Mouse (Mus musculus): ENCODE results near the gene Gm47985.
"Not testable (repeated sequence)": the region's sequence is repeated elsewhere in the genome, so short reads cannot be mapped to it uniquely, and the experiment has no call there.

The Gm47985 gene

GRCm38 (mm10) chr1:151182266-151182665, at the start of gene Gm47985:
Gene Gm47985 (plus strand): TSS chr1:151182537.
- not testable (repeated sequence) for ATAC-seq (ENCODE audit: insufficient number of reproducible peaks, low FRiP score, low TSS enrichment)

GRCm38 (mm10) chr1:151132686-151133085, 49.7 kb upstream of the Gm47985 start:
- no peak for ATAC-seq (ENCODE audit: insufficient number of reproducible peaks, low FRiP score, low TSS enrichment)

DNA sequence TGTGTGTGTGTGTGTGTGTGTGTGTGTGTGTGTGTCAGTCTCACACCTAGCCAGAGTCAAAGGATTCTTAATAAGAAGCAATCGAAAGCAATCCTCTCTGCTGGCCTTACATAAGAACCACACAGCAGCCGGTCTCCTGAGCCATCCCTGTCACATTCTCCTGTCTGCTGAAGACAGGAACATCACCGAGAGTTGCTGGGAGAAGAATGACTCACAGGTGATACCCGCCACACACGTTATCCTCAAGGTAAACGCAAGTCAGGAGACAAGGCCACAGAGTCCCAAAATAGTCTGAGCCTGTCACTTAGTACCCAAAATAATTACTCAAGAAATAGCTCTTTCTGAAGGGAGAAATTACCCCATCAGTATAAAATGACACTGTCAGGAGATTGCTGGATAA, 43.9 kb upstream of the Gm47985 start:
- ATAC-seq (ENCODE audit: insufficient number of reproducible peaks, low FRiP score, low TSS enrichment), result no peak

DNA sequence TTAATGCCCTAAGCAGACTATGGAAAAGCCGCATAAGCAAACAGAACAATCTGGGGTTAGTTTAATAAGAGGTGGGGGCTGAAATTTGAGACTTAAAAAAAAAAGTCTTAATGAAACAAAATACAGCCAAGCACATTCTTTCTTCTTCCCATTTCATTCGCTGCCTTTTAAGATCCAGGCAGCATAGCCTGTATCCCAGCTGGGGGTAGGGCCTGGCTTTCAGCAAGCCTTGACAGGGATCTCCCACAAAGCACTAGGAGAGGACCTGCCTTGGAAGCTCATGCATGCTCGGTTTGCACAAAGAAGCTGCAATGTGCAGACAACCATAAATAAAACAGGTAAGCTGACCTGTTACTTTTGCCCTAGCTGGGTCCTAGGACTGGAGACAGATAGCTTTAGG, 41.4 kb upstream of the Gm47985 start:
- ATAC-seq (ENCODE audit: insufficient number of reproducible peaks, low FRiP score, low TSS enrichment), result no peak

DNA sequence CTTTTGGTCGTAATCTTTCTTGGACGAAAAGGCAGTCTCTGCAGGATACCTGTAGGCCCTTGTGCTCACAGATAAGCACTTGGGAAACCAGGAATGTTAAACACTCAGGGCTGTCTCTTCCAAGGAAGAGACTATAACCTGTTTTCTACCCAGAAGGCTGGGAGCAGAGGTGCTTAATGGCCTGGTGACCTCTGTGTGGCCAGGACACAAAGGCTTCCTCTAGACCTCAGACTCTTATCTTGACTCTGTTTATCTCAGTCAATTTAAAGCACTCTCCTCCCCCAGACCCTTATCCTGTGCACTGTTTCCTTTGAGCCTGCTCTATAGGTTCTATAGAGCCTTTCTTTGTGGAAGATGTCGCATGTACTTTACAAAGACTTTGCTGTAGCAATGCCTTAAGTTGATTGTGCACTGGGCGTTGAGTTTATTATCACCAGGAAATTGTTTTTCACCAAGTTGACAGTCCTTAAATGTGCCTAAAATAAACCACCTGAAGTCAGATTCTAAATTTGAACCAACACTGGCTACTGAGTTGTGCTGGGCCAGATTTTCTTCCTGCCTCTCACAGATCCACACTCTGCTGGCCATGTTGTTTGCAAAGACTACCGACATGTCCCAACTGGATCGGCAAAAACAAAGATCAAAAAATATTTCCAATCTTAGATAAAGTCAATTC, 37.7 kb upstream of the Gm47985 start:
- ATAC-seq (ENCODE audit: insufficient number of reproducible peaks, low FRiP score, low TSS enrichment), result no peak

GRCm38 (mm10) chr1:151147801-151148200, 34.5 kb upstream of the Gm47985 start:
- no peak for ATAC-seq (ENCODE audit: insufficient number of reproducible peaks, low FRiP score, low TSS enrichment)

- no peak for ATAC-seq (ENCODE audit: insufficient number of reproducible peaks, low FRiP score, low TSS enrichment)
These were observed 32.1 kb upstream of the Gm47985 start for GRCm38 (mm10) chr1:151150211-151150610.

DNA sequence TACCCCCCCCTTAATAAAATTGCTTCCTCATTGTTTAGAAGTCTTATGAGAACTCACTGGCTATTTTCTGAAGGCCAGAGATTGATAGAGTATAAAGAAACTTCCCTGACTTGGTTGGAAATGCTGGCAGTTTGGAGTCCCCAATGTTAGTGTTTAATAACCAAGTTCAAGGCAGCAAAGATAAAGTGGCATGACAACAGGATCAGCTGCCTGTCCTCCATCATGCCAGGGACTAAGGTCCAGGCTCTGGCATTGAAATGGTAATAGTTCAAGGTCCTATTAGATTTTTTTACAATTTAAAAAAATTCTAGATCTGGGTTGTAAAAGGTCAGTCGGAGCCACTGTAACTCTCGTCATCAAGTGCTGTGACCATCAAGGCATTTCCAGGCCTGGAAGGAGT, 31.2 kb upstream of the Gm47985 start:
- ATAC-seq (ENCODE audit: insufficient number of reproducible peaks, low FRiP score, low TSS enrichment), result no peak

DNA sequence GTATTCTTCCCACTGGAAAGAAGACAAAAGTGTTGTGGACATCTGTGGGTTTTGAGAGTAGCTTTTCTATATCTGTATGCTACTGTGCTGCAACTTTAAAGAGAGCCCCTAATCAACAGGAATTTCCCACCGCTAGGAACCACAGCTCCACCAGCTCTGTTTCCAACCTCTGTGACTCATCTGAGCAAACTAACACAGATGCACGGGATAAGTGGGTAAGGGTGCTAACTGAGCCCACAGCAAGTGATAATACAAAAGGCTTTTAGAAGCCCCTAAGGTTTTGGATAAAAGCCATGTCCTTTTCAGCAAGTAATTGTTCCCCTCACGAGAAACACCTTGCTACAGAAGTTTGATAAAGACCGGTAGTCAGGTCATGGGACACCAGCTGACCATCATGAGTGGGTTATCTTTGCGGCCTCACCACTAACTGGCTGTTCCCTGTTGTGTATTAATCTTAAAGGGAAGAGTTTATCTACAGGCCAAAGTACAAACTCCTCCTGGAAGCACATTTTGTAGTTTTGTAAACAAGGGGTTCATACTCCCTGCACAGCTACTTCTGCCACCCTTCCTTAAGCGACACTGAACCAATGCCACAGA, 29.2 kb upstream of the Gm47985 start:
- no peak for ATAC-seq (ENCODE audit: insufficient number of reproducible peaks, low FRiP score, low TSS enrichment)

DNA sequence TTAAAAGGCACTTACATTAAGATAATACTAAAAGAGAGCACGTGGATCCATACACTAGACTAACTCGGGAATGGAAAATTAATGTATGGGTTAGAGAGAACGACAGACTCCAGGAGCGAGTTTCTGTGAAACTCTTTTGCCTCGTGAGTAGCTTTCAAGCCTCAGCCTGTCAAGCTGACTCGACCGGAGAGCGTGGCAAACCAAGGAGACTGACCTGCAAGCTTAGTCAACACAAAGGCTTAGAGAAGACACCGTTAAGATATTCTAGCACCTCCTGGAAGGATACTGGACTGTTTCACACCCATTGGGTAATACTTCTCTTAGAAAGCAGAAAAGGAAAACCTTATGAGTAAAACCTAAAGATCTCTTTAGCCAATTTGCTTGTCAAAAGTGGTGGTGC, 28.2 kb upstream of the Gm47985 start:
- not testable (repeated sequence) for ATAC-seq (ENCODE audit: insufficient number of reproducible peaks, low FRiP score, low TSS enrichment)

GRCm38 (mm10) chr1:151156129-151156528, 26.2 kb upstream of the Gm47985 start:
- no peak for ATAC-seq (ENCODE audit: insufficient number of reproducible peaks, low FRiP score, low TSS enrichment)

DNA sequence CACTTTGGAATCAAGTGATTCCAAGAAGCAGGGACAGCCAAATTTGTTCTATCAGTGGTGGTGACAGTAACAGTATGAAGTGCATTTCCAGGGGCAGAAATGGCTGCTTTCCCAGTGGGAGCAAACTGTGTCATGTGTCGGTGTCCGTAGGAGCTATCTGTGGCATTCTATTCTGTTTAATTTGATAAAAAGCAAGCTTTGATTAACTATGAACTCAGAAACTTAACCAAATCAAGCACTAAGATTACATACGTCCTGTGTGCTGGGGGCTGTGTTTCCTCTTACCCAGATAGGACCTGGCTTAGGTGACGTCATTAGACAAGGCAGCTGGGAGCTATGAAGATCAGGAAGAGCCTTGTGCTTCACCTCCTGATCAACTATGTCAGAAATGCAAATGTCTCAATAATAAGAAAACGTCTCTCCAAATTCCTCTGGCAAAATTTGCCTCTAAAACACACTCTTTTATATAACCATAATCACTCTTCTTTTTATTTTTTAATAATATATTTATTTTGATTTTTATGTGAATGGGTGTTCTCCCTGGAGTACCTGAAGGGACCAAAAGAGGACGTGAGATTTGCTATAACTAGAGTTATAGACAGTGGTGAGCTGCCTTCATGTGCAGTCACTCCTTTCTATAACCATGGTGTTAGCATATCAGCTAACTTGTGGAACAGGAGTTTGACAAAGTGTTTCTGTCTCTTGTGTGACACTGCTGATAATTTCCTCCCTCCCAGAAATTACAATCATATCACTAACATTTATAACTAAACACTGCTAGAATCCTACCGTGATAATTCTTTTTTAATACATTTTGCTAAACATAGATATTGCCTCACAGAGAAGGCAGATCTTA, 25.3 kb upstream of the Gm47985 start:
- ATAC-seq (ENCODE audit: insufficient number of reproducible peaks, low FRiP score, low TSS enrichment), result no peak

DNA sequence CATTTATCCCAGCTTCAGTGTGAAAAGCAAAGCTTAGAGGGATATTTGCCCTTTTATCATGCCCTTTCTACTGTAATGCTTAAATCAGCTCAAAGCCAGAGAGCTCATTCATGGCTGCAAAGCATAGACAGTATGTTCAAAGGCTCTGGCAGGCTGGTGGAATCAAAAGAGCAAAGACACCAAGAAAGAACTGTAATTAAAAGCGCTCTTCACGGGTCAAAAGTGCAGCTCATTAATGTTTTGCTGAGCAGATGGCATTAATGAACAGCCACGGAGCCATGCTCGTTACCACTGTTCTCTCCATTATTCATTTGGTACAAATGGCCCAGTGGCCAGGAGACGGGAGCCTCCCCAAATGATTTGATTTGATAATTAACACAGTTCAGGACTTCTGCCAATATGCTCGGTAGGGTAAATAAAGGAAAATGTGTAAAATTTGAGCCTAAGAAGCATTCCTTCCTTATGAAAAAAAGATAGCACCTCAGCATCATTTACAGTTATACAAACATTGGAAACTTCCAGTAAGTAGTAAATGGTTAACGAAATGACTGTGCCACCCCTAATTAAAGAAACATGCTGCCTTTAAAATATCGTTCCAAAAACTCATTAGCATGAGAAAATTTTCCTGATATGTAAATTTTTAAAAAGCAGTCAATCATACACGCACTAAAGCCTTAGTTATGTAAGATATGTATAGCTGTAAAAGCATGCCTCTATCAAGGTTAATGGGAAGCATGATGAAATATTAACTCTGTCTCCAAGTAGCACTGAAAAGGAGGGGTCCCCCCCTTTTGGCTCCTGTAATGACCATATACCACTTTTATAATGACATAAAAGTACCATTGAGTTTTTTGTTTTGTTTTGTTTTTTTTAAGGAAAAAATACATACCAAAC, 24.1 kb upstream of the Gm47985 start:
- no peak for ATAC-seq (ENCODE audit: insufficient number of reproducible peaks, low FRiP score, low TSS enrichment)

GRCm38 (mm10) chr1:151158857-151159510, 23.4 kb upstream of the Gm47985 start:
- ATAC-seq (ENCODE audit: insufficient number of reproducible peaks, low FRiP score, low TSS enrichment), result no peak

DNA sequence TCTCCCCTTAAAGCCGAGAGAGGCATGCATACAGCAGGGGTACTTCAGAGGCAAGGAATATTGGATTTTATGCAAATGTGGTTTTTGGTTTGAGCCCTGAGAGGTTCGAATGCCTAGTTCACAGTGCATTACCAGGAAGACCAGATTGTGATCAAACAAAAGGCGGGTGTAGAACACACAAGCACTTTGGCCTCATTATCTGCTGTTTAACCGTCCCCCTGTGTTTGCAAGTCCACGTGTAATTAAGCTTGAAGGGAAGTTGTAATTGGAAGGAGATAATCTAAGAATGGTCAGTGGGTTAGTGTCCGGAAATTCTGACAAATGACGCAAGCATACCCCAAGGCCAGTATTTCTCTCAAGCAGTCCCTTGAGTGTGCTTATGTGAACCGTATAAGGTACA, 16.3 kb upstream of the Gm47985 start:
- ATAC-seq (ENCODE audit: insufficient number of reproducible peaks, low FRiP score, low TSS enrichment), result no peak

GRCm38 (mm10) chr1:151167297-151168047, 14.9 kb upstream of the Gm47985 start:
- ATAC-seq (ENCODE audit: insufficient number of reproducible peaks, low FRiP score, low TSS enrichment), result no peak

DNA sequence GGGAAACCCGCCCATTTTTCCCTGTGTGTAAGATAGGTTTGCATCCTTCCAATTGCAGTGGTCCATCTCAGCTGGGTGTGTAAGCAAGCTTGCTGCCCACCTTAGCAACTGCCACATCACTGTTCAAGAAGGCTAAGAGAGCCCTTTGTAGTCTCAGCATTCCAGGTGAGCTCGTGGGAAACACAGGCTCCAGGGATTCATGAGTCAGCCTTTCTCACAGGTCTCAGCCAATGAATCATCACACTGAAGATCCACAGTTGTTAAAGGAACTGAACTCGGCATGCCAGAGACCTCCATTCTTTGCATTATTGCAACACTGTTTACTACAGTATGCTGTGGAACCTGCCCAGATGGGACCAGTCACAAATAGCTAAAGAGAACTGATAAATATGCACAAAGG, 13.7 kb upstream of the Gm47985 start:
- no peak for ATAC-seq (ENCODE audit: insufficient number of reproducible peaks, low FRiP score, low TSS enrichment)

GRCm38 (mm10) chr1:151171572-151172461, 10.5 kb upstream of the Gm47985 start:
- no peak for ATAC-seq (ENCODE audit: insufficient number of reproducible peaks, low FRiP score, low TSS enrichment)

Measured in cerebellum, adult (tissue).